Mouse (Mus musculus) bone marrow, adult 2 months (tissue): ENCODE measurements around the gene Rtn4rl1.

ENCODE experiments used
- CTCF ChIP-seq: fragments of 200-500 bp; IDR thresholded peaks from 2 replicates; pipeline ENCODE4 v1.5.1; 2011; ENCODE audit warnings: low read length, control low read depth; ENCODE audit not compliant: control insufficient read depth, insufficient read depth
- POLR2A ChIP-seq: fragments of 200-500 bp; IDR thresholded peaks from 2 replicates; pipeline ENCODE4 v1.6.1; 2011; ENCODE audit warnings: low read depth, mild to moderate bottlenecking, control low read depth, low read length, borderline replicate concordance; ENCODE audit not compliant: control insufficient read depth

DNA sequence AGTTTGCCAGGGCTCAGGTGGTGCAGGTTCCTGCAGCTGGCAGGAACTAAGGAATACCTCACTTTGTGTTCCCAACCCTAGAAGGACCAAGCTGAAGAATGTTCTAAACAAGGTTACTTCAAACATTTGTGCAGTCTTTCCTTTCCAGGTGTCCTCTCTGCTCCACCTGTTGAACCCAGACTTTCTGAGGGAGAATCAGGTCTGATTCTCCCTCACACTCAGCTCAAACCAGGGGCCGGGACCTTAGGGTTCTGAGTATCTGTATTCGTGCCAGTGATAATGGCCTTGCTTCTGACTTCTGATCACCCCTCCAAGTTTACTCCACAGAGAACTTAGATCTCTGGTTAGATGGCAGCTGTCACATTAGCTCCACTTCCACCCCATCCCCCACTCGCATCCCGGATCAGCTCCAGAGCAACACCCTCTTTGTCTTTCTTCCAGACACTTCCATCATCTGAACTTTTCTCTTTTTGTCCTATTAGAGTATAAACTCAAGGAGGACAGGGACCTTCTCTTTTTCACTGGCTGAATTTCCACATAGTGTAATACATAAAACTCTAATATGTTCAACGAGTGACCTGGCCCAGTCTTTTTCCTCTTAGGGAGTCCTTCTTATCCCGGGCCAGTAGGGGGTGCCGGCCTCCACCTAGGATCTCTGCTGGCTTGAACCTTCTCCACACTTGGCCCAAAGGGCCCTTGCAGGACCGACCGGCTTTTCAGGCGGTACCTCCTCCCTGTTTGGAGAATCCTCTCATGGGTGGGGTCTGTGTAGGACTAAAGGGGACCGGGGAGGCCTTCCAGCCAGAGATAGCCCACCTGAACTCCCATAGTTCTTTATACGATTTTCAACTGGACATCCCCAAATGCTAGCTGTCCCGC is 1.0 kb upstream of the Rtn4rl1 start:
- TF ChIP-seq CTCF (peak; percentile 63), POLR2A (no peak)
